Mouse (Mus musculus) liver, postnatal 0 days (tissue): ENCODE measurements around the gene Zfp651.

Experiments used
- CTCF ChIP-seq: sonication (generic); IDR thresholded peaks from 2 replicates; pipeline ENCODE4 v1.5.1; 2016; ENCODE audit warnings: antibody characterized with exemption, low read depth
- EP300 ChIP-seq: IDR thresholded peaks from 2 replicates; pipeline ENCODE4 v1.6.1; 2016; ENCODE audit warnings: antibody characterized with exemption, low read depth, mild to moderate bottlenecking

DNA sequence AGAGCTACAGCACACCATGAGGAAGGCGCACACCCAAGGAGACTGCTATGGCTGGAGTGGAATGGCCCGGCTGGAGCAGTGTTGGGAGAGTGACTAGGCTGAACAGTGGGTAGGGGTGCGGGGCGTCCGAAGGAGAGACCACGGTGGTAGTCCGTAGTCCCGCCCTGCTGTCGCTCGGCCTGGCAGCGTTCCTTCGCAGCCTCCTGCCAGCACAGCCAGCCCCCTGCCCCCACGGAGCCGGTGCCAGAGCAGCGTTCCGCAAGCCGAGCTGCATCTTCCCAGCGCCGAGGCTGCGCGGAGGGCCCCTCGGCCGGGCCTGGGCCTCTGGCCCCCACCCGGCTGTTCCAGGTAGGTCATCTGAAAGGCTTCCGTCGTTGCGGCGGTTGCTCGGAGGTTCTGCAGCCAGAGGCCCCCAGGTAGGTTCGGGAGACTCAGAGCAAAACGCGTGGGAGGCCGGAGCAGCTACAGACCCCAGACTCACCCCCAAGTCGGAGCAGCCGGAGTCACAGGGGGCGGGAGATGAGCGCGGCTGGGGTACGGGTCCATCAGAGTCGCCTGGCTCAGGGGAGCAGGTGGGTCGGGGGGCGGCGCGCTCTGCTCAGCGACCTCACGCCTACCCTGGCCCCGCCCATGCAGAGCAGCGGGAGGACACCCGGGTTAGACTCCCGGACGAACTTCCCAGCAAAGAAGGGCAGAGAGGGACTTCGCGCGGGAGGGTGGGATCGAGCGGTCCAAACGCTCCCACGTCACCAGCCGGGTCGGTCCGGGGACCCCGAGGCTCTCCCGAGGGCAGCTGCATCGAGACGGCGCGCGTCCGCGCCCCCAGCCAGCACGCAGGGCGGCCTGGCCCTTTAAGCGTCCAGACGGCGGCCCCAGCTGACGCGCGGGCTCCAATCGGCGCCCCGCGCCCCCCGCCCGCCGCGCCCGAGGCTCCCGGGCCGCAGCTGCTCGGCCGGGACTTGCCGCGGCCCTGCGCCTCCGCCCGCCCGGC is at the start of gene Zfp651:
- TF ChIP-seq CTCF = no peak
- TF ChIP-seq EP300 = no peak
